Mouse (Mus musculus) E14TG2a.4 (cell line): Measurements from ENCODE around the gene Stpg4.

Source experiments
- CTCF ChIP-seq: conservative IDR thresholded peaks from 2 replicates; pipeline ENCODE4 v1.5.1; 2014; ENCODE audit warnings: low read length
- NANOG ChIP-seq: IDR thresholded peaks from 2 replicates; pipeline ENCODE4 v1.6.1; 2014; ENCODE audit warnings: borderline replicate concordance, low read length, mixed read lengths

DNA sequence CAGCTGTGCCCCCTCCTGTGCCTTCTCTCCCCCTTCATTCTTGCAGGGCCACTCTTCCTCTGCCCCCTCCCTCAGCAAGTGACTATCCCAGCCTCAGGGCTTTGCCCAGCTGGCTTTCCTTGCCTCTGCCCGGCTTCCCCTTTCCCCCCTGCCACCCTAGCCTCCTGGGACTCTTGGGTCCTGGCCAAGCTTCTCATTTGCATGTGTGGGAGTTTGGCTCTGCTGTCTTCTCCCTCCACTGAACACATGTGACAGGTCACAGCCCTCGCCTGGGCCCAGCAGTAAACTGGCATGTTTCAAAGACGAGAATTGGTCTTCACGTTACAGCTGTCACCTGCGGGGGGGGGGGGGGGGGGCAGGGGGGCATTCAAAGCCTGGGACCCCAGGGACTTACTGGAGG, 40.5 kb downstream of the Stpg4 start:
- TF ChIP-seq CTCF (no peak), NANOG (no peak)
